Mouse (Mus musculus): Measurements from ENCODE around the gene Omt2a.
"Not testable (repeated sequence)": the region's sequence is repeated elsewhere in the genome, so short reads cannot be mapped to it uniquely, and the experiment has no call there.

Omt2a gene

GRCm38 (mm10) chr9:78298232-78298631 is 16.4 kb downstream of the Omt2a start:
- in situ Hi-C loops (cut with MboI, MseI), result no loop called here

DNA sequence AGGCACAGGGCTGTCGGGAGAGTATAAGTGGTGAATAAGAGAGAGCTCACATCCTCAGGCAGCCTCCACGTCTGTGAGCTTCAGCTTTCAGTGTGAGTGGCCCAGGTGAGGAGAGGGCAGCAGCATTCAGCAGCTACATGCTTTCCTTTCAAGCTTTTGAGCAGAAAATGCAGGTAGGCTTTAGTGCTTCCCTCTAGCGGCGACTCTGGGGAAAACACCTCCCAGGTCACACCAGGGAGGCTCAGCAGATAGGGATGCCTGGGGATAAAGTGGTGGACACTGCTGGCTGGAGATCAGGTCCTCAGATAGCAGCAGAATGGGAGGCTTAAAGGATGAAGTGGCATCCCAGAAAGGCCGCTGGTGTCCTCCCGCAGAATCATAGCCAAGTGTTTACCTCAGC is 18.5 kb downstream of the Omt2a start:
- in situ Hi-C loops (cut with MboI, MseI), result not testable (repeated sequence)

DNA sequence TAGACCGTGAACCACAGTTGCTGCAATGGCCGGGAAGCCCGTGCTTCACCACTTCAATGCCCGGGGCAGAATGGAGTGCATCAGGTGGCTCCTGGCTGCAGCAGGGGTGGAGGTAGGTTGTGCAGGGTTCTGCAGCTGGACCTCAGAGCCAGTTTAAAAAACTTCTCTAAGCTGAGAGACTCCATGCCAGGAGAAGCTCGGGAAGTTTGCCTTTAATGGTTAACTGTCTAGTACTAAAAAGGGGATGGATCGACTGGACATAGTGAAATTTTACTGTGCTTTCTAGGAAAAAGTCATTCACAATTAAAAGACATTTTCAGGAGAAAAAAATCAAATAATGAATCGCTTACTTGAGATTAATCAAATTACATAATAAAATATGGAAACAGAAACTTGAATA is 19.8 kb downstream of the Omt2a start:
- in situ Hi-C loops (cut with MboI, MseI), result loop anchor here (5.0 kb wide), 1 partner anchor 53 kb away; no protein-coding TSS in a partner anchor

DNA sequence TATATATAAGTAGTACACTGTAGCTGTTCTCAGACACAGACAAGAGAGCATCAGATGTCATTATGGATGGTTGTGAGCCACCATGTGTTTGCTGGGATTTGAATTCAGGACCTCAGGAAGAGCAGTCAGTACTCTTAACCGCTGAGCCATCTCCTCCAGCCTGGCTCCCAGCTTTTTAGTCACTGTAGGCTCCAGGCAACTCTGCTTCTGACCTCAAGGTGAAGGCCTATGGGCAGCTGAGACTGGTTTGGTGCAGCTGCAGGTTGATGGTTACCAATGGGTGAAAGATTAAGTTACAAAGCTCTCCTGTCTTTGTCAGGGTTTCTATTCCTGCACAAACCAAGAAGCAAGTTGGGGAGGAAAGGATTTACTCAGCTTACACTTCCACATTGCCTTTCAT is 20.9 kb downstream of the Omt2a start:
- in situ Hi-C loops (cut with MboI, MseI), result loop anchor here (5.0 kb wide), 1 partner anchor 54 kb away; no protein-coding TSS in a partner anchor

DNA sequence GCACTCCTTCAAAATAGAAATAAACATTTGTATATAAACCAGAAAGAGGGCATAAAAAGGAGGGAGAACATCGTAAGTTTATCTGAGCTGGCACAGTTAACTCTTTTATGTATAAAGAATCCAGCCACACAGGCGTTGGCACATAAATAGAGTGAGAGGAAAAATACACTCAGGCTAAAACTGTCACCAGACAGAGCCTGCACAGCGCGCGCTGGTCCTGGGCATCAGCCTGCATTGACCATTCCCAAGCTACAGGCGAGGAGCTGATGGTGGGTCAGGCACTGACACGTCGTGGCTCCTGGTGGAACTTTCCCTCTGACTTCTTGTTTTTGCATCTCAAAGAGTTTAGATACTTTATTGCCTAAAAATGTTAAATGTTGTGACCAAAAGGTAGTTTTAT is 22.1 kb downstream of the Omt2a start:
- in situ Hi-C loops (cut with MboI, MseI), result loop anchor here (5.0 kb wide), 1 partner anchor 55 kb away; no protein-coding TSS in a partner anchor

GRCm38 (mm10) chr9:78289723-78290122 is 24.9 kb downstream of the Omt2a start, which contains the start of gene Gm10639:
Gene Gm10639, plus strand, starts transcription at chr9:78289923.
- in situ Hi-C loops (cut with MboI, MseI), result loop anchor here (5.0 kb wide), 1 partner anchor 58 kb away; no protein-coding TSS in a partner anchor

DNA sequence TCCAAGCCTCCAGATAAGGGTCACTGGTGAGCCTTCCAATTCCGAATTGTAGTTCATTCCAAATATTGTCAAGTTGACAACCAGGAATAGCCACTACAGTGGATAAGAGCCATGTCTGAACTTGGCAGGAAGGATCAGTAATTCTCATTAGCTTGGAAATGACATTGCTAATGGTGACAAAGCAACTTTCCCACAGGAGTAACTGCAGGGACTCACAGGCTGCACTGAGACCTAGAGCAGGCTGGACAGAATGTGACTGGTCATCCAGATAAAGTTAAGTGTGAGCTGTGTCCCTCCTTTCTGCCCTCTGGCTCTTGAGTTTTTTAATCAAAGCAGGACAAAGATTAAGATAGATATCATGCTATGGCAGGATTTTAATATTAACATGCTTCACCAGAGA is 25.5 kb downstream of the Omt2a start:
- in situ Hi-C loops (cut with MboI, MseI), result not testable (repeated sequence)

DNA sequence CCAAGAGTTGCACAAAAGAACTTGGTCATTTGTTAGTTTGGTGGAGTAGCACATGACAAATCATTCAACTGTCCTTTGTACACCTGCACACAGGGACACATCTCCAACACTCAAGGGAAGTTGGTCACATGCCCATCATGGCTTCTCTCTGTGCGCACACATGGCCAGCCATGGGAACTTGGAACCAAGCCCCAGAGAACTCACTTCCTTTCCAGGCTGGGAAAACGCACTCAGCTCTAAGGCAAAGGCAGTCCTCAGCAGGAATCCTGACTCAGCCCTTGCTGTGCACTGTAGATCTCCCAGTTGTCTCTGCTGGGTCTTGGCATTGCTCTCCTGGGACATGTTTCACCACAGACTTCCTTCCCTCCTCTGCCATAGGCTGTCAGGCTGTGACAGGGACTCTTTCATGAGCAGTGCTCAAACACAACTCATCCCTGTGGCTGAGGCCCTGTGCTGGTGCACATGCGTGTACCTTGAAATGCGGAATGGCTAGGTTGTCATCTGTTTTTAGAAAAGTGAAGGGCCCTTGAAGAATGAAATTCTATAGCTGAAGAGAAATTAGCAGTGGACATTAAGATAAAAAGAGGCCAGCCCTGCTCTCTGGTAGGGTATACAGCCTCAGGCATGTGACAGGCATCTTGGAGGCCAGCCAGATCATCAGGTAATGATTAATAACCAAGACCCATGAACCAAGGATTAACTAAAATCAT is 32.4 kb downstream of the Omt2a start:
- in situ Hi-C loops (cut with MboI, MseI), result not testable (repeated sequence)

GRCm38 (mm10) chr9:78270945-78271344 is 43.7 kb downstream of the Omt2a start:
- in situ Hi-C loops (cut with MboI, MseI), result not testable (repeated sequence)

Data from T-helper 2 cell (primary cell).